Mouse (Mus musculus) heart, postnatal 10 days (tissue): Measurements from ENCODE around the gene Mfsd4b4. TPM values are rescaled to one million over a fixed set of nuclear protein-coding genes. Genes with fewer than 3 reads are reported as not detected.
"Not testable (repeated sequence)": the region's sequence is repeated elsewhere in the genome, so short reads cannot be mapped to it uniquely, and the experiment has no call there.

Experiments
- DNase-seq, 2 experiments: peaks; one replicate each; pipeline ENCODE4 v3.0.0; 2021
- intact Hi-C: fragments of 180-260 bp; cut with DNase I; formaldehyde crosslinking; loops from one replicate; pipeline ENCODE4 v1.15.1; 2025
- total RNA-seq, 2 experiments: library from RNA; stranded (reverse); gene quantifications; 2 replicates each; pipeline ENCODE4 v1.2.3; 2021

Mfsd4b4 gene
- 1 to 10 TPM; 3.3 to 3.8 TPM for total RNA-seq

DNA sequence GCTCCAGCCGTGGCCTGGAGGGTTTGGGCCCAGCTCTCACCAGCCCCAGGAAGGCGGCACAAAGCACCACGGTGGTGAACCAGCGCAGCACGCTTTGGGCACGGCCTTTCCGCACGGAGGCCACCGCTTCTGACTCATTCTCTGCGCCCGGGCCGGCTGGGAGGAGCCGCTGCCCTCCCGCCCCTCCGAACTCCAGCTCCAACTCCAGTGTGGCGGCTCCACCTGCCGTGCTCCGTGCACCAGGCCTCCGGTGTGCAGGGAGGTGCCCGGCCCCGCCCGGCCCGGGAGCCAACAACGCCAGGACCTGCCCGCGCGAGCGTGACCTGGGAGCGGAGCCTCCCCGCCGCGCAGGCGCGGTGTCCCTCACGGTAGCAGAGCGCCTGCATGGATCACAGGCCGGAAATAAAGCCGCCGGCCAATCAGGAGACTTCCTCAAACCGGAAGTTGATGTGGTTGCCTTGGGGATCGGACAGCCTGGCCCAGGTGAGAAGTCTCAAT is at the start of gene Mfsd4b4:
Gene Mfsd4b4 (minus strand): TSS at position 365 of the 498 bp plus-strand sequence.
- intact Hi-C loops = loop anchor here (2.0 kb wide), 1 partner anchor 60 kb away; no protein-coding TSS in a partner anchor
- peak; percentile 88 to 90 for DNase-seq

DNA sequence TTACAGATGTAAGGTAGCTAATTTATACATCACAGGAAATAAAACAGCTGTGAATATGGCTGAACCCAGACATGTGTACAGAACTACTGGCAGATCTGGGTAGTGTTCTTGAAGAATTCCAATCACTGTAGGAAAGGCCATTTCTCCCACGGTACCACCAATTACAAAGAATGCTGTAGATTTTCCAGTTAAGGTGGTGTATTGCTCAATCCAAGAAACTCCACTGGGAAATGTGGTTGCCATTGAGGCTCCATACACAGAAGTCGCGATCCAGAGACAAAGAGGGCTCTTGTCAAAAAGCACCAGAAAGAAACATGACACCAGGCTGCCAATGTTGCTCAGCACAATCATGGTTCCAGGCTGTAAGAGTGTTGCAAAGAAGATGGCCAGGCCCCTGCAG is 48.2 kb upstream of the Mfsd4b4 start:
- intact Hi-C loops, DNase-seq: not testable (repeated sequence)

DNA sequence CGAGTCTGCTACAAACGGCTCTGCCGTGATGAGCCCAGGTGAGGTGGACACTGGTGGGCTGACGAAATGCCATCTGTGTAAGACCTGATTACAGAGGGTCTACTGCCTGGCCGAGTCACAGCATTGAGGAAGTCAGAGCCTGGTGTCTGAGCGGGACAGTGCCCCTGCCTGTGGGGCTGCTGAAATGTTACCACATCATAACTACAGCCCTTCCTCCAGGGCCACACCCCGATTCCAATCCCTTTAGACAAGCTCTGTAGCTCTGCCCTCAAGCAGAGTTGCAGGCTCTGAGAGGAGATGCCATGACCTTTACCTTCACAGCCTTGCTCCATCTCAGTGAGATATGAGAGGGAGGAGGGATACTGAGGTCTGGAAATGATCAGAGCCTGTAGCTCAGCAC is 37.5 kb upstream of the Mfsd4b4 start:
- DNase-seq = no peak
- intact Hi-C loops = no loop called here

DNA sequence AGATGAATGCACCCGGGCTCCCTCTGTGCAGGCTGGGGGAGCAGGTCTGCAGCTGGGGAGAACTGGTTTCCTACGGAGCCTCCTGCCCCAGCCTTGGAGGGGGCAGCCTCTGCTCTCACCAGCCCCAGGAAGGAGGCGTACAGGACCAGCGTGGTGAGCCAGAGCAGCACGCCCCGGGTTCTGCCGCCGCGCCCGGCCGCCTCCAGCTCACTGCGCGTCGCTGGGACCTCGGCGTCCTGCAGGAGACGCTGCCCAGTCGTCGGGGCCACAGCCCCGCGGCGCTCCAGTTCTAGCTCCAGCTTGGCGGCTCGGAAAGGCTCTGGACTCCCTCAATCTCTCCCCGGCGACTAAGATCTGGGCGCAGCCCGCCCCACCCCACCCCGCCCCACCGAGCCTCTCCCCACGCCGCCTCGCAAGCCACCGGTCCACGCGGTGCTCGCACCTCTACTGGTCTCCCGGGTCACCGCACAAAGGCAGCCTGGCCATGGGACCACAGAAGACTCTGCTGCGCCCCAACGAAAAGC is 27.6 kb upstream of the Mfsd4b4 start, which contains the start of gene Mfsd4b2:
Gene Mfsd4b2 (minus strand): TSS at position 308 of the 524 bp plus-strand sequence.
- DNase-seq = peak; percentile 14 to 19

DNA sequence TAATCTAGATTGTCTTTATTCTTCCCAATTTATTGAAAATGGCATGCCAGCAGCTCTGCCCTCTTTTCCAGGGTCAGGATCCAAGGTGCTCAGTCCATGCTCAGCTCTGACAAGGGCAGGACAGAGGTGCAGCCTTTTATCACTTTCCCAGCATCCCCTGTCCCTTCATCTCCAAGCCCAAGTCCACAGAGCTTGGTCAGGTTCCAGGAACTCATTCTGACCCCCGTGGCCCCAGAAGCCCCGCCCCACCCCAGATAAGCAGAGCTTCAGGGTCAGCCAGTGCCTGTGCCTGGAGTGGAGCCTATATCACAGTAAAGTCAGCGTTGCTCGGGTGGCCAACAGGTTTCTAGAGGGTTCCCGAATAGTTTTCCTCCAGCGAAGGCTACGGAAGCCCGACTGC is 25.5 kb upstream of the Mfsd4b4 start:
- intact Hi-C loops, DNase-seq: not testable (repeated sequence)

More for the DNA sequence above, 27.6 kb upstream of the Mfsd4b4 start, which contains the start of gene Mfsd4b2:
- intact Hi-C loops = no loop called here

DNA sequence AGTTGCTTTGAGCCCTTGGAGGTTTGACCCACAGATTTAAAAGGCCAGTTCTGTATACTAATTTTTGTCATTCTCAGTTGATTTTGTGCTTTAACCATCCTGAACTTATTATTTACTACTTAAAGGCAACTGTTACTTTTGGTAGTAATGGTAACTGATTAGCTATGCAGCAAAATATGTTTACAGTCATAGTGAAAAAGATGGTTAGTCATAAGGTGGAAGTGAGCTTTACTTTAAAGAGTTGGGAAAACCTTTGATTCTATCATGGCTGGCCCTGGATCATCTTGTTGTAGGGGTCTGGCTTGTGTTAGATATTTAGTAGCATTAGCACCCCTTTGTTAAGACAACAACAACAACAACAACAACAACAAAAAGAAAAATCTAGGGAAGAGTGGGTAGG is 13.6 kb upstream of the Mfsd4b4 start:
- no peak for DNase-seq
- intact Hi-C loops = no loop called here

DNA sequence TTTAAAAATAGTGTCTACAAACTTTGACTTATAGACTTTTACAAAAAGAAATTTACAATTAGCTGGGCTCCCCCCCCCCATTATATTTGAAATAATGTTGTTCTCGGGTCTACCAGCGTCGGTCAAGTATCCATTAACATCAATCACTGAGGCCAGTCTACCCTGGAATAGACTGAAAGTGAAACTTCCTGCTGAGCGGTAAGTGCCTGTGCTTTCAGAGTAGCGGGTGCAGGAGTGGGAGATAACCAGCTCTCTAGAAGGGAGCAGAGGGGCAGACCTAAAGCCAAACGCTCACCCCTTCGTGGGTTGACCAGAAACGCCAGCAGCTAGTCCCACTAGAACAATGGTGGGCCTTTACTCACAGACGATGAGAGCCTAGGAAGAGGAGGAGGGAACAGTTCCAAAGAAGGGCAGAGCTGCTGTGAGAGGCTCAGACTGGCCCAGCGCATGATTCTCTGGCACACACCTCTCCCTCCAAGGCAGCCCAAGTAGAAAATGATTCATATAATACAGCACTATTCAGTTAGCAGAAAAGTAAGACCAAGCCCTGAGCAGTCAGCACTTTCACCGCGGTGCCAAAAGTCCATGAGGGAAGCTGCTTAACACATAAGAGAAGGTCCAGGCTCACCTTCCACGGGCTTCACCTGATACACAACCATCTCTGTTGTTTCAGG is 9.9 kb upstream of the Mfsd4b4 start:
- intact Hi-C loops = no loop called here
- no peak for DNase-seq

DNA sequence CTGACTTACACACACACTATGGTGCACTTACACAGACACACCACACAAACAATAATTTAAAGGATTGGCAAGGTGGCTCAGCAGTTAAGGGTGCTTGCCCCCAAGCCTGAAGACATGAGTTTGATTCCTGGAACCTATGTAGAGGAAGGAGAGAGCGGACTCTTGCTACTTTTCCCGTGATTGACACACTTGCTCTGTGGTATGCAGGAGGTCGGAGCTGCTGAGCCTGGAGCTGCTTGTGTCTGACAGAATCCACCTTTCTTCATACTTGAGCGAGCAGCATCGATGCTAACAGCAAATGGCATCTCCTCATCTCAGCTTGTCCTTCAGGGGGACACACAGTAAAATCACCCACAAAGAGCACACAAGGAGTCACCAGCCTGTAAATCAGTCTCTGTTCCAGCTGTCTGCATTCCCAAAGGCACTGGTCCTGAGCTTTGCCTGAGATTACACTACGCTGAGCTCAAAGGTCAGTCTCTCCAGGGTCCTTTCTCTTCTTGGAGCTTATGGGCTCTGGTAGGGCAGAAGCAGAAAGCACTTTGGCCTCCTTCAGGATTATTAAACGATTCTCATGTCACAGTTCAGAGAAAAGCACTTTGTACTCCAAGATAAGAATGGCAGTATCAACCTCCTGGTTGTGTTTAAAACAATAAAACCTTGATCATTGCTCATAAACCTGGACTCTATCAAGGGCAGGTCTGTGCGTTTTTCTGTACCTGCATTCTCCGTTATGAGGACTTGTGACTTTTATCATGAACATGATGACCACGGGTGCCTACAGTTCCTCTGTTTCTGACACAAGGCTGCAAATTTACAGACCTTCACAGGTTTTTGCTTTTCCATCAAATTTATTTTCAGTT is 8.0 kb upstream of the Mfsd4b4 start:
- intact Hi-C loops = no loop called here

DNA sequence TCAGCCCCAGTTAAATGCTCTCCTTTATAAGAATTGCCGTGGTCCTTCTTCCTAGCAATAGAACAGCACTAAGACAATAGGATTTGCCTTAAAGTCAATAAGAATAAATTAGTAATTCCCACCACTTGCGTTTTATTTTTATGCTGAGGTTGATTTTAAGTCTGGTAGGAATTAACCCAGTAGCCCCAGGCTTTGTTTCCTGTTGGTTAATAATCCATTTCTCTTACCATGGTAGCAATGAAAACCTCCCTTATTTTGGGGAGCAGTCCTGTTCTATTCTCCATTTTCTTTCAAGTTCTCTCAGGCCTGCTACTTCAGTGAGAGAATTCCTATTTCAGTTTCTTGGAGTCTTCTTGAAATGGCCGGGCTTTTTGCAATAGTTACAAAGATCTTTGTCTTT is 5.2 kb upstream of the Mfsd4b4 start:
- intact Hi-C loops = no loop called here
- no peak for DNase-seq

More for the DNA sequence above, 8.0 kb upstream of the Mfsd4b4 start:
- DNase-seq = no peak

DNA sequence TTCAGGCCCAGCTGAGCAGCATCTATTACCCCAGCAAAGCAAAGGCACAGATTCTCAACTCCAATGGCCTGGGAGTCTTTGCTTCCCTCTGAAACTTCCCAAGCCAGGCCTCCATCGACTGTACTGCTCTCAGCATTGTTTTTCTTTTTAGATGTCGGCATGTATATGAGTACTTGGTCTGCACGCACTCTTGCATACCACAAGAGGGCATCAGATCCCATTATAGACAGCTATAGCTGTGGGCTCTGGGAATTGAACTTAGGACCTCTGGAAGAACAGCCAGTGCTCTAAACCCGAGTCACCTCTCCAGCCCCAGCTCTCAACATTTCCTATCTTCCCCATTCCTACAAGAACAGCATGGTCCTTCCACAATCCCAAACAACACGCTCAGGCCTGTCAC is 2.5 kb downstream of the Mfsd4b4 start:
- no peak for DNase-seq
- intact Hi-C loops = no loop called here

DNA sequence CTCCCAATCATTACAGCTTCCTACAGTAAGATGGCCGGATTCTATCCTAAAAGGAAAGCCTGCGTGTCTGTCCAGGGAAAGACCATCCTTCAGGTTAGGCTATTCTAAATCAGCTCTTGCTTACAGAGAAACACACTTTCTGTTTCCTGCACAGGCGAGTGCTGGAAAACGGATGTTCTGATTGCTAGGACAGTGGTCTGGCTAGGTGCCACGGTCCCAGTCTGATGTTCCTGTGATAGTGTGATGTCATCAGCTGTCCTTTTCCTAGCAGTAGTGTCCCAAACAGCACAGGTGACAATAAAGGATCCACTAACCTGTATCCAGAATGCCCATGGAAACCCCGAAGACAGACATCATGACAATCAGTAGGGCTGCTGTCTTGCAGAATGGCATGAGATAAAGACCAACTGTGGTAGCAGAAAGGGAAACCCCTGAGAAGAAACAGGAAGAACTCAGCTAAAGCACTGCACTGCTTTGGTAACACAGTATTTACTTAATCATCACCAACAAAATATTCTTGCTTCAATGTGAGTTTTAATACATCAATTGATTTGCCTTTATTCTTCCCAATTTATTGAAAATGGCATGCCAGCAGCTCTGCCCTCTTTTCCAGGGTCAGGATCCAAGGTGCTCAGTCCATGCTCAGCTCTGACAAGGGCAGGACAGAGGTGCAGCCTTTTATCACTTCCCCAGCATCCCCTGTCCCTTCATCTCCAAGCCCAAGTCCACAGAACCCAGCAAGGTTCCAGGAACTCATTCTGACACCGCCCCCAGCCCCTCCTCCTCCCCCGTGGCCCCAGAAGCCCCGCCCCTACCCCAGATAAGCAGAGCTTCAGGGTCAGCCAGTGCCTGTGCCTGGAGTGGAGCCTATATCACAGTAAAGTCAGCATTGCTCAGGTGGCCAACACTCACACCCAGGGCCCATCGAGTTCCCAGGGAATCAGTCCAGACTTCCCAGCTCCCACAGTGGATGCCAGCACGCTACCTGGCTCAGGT is 5.0 kb downstream of the Mfsd4b4 start:
- DNase-seq = peak; percentile 7 to 11
- intact Hi-C loops = no loop called here

DNA sequence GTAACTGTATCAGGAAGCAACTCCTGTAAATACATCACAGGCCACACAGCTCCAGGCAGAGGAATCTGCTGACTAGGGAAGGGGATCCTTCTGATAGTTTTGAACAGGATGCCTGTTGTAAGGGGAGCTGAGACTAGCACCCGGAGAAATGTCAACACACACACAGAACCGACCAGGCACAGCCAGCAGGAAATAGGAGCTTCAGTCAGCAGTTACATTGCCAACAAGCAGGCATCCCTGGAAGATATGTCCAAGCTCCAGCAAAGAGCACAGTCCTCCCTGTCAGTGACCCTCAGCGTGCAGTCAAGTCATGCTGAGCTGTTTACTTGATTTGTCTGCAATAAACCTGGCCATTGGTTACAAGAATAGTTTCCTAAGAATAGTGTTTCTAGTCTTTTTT is 10.4 kb downstream of the Mfsd4b4 start:
- intact Hi-C loops = no loop called here
- no peak for DNase-seq

DNA sequence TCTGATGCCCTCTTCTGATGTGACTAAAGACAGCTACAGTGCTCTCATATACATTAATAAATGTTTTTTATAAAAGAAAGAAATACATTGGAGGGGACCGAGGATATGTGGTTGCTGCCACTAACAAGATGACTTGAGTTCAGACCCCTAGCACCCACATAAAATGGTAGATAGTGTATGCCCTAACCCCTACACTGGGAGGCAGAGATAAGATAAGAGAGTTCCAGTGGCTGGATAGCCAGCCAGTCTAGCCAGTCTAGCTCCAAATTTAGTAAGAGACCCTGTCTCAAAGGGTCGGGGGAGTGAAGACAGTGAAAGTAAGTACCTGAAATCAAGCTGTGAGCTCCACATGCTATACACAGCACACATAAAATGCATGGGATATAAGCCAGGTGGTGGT is 33.5 kb downstream of the Mfsd4b4 start:
- no peak for DNase-seq
- intact Hi-C loops = no loop called here

DNA sequence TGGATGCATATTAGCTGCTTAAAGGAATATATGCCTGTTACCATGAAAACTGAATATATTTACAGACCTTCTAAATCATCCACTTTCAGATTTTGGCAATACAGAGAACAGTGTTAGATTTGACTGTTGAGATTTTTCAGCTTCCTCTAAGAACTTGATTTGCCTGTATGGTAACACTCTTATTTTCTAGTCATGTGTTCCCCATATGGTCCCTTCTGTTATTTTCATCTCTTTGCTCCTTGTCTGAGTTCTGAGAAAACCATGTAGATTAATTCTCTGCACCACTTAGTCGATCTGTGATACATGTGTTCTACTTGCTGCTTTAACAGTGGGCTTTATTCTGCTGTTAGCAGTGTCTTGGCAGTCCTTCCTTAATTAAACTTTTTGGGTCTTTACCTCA is 56.4 kb downstream of the Mfsd4b4 start:
- intact Hi-C loops = no loop called here
- DNase-seq = no peak

Other genes with a start within 250 kb of the Mfsd4b4 start
- 10 to 100 TPM; 23.1 to 30.5 TPM for gene Rev3l, start 167.1 kb downstream of the Mfsd4b4 start, total RNA-seq
- gene Mfsd4b2, start 27.7 kb upstream of the Mfsd4b4 start, total RNA-seq = under 1 TPM; 0.14 to 0.20 TPM
- 1 to 10 TPM in 1 of 2 experiments, under 1 TPM in 1; 0.93 to 1.6 TPM for gene Mfsd4b3, start 60.9 kb upstream of the Mfsd4b4 start, total RNA-seq
- under 1 TPM; 0.30 to 0.50 TPM for gene Mfsd4b5, start 87.4 kb upstream of the Mfsd4b4 start, total RNA-seq
- 1 to 10 TPM; 1.7 to 1.9 TPM for gene Mfsd4b1, start 126.0 kb upstream of the Mfsd4b4 start, total RNA-seq
- 10 to 100 TPM; 13.4 to 16.2 TPM for gene Slc16a10, start 243.0 kb upstream of the Mfsd4b4 start, total RNA-seq